Mouse (Mus musculus): ENCODE data around the gene Zfr. TPM values are rescaled to one million over a fixed set of nuclear protein-coding genes. Genes with fewer than 3 reads are reported as not detected.
A peak's percentile ranks its signal among the peaks of the same experiment; 100 is the strongest.

The Zfr gene
- 105 and 108 TPM in 2 replicates for polyA plus RNA-seq (2016; fragmentation: Nextera tagmentation; extraction: Ambion mirVana)

GRCm38 (mm10) chr15:12117242-12118092, at the start of gene Zfr:
Gene Zfr, plus strand, starts transcription at chr15:12117831.
- H3K36me3 ChIP-seq = 0 out of 2 replicates have a peak, but pooled peaks cover 4% of the 10 kb centered on the region
- H3K4me3 ChIP-seq = peak within 1 kb of the TSS; percentile 70
- H3K4me2 ChIP-seq = peak within 1 kb of the TSS; percentile 94
- H3K27me3 ChIP-seq (replicated peaks) = no peaks in the 10 kb centered on the region
- peaks cover 31% of the 10 kb centered on the region for H3K4me1 ChIP-seq (replicated peaks)
- ATAC-seq (ENCODE audit: insufficient number of reproducible peaks, low FRiP score) = peak; percentile 94
- peak within 1 kb of the TSS; percentile 96 for H3K9ac ChIP-seq
- peak within 1 kb of the TSS; percentile 94 for H3K27ac ChIP-seq (ENCODE audit: poor library complexity, severe bottlenecking)
- H3K9me3 ChIP-seq (replicated peaks) = no peaks in the 10 kb centered on the region
- WGBS = under 1% methylated on average over 58 of the region's 59 CpGs

- Histone ChIP-seq H3K4me1 (replicated peaks) (peaks cover 26% of the 10 kb centered on the region), H3K36me3 (no peaks in the 10 kb centered on the region), H3K27me3 (replicated peaks) (no peaks in the 10 kb centered on the region), H3K9ac (no peak overlapping the region), H3K4me2 (no peak overlapping the region), H3K27ac (ENCODE audit: poor library complexity, severe bottlenecking) (peak overlapping the region; percentile 86), H3K9me3 (replicated peaks) (peaks cover 13% of the 10 kb centered on the region), H3K4me3 (no peak overlapping the region)
- ATAC-seq (ENCODE audit: insufficient number of reproducible peaks, low FRiP score) = no peak
- WGBS = 50% methylated on average over 2 of the region's 2 CpGs
These were observed 49.7 kb upstream of the Zfr start for GRCm38 (mm10) chr15:12067971-12068370.

DNA sequence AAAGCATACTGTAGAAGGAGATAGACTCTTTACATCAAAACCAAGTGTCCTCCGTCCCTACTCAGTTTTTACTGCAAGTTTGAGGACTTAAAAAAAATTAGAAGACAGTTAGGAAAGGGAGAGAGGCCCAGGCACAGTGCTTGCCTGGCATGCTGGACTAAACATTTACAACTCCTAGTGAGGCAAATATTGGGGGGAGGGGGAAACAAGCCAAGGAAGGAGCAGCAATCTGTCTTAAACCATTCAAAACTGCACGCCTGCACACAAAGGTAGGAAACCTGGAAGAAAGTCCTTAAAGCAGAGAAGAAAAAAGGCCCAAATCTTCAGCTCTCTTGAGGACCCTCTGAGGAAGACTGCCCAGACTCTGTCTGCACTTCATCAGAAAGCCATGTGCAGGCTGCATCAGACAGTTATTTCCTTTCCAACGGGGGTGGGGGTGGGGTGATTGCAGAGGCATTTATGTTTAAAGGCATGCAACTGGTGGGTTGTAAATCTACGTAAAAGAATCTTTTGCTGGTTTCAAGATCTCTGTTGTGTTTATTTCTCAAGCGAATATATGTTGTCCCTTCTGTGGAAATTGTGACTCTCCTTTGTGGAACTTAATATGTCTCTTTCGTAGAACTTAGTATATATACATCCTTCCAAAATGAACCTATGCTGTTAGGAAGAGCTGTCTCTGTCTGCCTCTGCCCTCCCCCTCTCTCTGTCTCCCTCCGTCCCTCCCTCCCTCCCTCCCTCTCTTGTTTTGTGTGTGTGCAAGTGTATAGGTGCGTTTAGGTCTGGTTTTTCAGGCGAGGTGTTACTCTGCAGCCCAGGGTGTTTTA, 49.0 kb upstream of the Zfr start:
- H3K27ac ChIP-seq (ENCODE audit: poor library complexity, severe bottlenecking) = peak overlapping the region; percentile 86
- H3K4me3 ChIP-seq = no peak overlapping the region
- 41% methylated on average over 9 of the region's 9 CpGs for WGBS
- ATAC-seq (ENCODE audit: insufficient number of reproducible peaks, low FRiP score) = peak; percentile 48; the same call in 1 of the 2 replicates
- peaks cover 26% of the 10 kb centered on the region for H3K4me1 ChIP-seq (replicated peaks)
- no peaks in the 10 kb centered on the region for H3K36me3 ChIP-seq
- H3K9ac ChIP-seq = no peak overlapping the region
- H3K4me2 ChIP-seq = no peak overlapping the region
- H3K27me3 ChIP-seq (replicated peaks) = no peaks in the 10 kb centered on the region
- H3K9me3 ChIP-seq (replicated peaks) = peaks cover 13% of the 10 kb centered on the region

DNA sequence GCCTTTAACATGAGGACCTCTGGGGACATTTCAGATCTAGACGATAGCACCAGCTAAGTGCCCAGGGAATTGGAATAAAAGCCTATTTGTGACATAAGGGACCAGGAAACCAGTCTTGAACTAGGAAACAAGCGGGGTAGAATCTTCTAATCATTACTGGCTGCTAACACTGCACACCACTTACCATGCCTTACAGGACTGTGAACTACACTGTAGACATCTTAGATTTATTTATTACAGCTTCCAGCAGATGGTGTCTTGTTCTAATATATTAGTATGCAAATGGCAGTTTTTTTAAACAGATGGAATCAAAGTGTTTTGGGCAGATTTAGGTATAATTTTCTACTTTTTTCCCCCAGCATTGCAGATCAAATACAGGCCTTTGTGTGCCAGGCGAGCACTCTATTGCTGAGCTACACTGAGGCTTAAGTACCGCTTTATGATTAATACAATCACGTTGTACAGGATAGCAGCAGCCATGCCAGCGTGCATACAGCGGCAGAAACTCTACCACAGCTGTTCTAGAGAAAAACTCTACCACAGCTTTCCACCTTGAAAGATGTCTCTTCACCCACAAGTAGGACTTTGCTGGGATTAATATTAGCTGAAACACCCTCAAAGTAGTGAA, 44.8 kb upstream of the Zfr start:
- H3K4me1 ChIP-seq (replicated peaks) = peaks cover 12% of the 10 kb centered on the region
- WGBS = 77% methylated on average over 7 of the region's 7 CpGs
- H3K9ac ChIP-seq = no peak overlapping the region
- no peaks in the 10 kb centered on the region for H3K27me3 ChIP-seq (replicated peaks)
- no peak overlapping the region for H3K27ac ChIP-seq (ENCODE audit: poor library complexity, severe bottlenecking)
- H3K36me3 ChIP-seq = no peaks in the 10 kb centered on the region
- ATAC-seq (ENCODE audit: insufficient number of reproducible peaks, low FRiP score) = no peak
- peaks cover 9% of the 10 kb centered on the region for H3K9me3 ChIP-seq (replicated peaks)
- no peak overlapping the region for H3K4me3 ChIP-seq
- no peak overlapping the region for H3K4me2 ChIP-seq

DNA sequence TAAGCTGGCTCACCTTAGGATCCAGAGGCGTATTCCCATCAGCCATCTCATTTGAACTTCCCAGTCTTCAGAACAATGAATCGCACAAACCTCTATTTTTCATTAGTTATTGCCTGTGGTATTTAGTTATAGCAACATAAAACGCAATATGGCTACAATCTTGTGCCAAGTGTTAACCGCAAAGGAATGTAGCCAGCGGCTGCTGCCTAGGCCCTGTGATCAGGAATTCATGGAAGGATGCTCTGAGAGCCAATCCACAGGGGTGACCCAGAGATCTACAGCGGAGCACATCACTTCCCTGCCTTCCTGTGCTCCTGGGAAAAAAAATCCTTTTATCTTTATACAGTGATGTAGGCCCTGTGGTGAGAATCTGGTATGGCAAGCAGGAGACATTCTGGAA, 43.2 kb upstream of the Zfr start:
- no peak for ATAC-seq (ENCODE audit: insufficient number of reproducible peaks, low FRiP score)

DNA sequence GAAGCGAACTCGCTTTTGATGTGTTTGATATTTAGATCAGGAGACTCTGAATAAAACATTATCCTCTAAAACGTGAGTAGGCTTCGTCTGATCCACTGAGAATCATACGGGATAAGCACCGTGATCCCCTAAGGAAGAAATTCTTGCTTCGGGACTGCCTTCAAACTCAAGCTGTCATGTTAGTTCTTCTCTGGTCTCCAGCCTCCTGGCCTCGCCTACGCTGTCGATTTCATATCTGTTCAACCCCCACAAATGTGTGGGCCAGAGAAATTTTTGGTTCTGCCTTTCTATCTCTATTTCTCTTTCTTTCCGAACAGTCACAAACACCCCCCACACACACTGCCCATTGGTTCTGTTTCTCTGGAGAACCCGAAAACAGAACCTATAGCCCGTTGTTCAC, 35.3 kb upstream of the Zfr start:
- Histone ChIP-seq H3K27me3 (replicated peaks) (no peaks in the 10 kb centered on the region), H3K4me3 (no peak overlapping the region), H3K9me3 (replicated peaks) (no peaks in the 10 kb centered on the region), H3K9ac (no peak overlapping the region), H3K4me2 (no peak overlapping the region), H3K27ac (ENCODE audit: poor library complexity, severe bottlenecking) (no peak overlapping the region), H3K4me1 (replicated peaks) (no peaks in the 10 kb centered on the region), H3K36me3 (no peaks in the 10 kb centered on the region)
- WGBS = 88% methylated on average over 13 of the region's 13 CpGs
- ATAC-seq (ENCODE audit: insufficient number of reproducible peaks, low FRiP score) = no peak

More for the DNA sequence above, 43.2 kb upstream of the Zfr start:
- Histone ChIP-seq H3K27ac (ENCODE audit: poor library complexity, severe bottlenecking) (no peak overlapping the region), H3K4me3 (no peak overlapping the region), H3K4me2 (no peak overlapping the region), H3K9me3 (replicated peaks) (peaks cover 9% of the 10 kb centered on the region), H3K9ac (no peak overlapping the region), H3K4me1 (replicated peaks) (no peaks in the 10 kb centered on the region), H3K36me3 (no peaks in the 10 kb centered on the region), H3K27me3 (replicated peaks) (no peaks in the 10 kb centered on the region)
- 84% methylated on average over 6 of the region's 6 CpGs for WGBS

DNA sequence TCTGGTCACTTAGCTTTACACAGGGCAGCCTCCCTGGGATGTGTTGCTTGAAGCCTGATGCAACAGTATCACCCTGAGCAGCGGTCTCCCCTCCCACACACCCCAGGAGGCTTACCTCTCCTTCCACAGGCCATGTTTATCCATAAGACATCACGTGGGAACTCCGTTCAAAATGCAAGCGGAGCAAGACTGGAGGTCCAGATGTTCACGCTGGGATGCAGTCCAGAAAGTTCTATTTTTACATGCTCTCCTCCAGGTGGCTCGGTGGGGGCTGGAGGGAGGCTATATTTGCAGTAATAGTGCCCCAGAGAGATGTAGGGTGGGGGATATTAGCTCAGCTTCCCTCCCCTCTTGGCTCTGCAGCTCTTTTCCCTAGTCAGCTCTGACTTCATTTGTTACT, 33.5 kb upstream of the Zfr start:
- Histone ChIP-seq H3K9me3 (replicated peaks) (no peaks in the 10 kb centered on the region), H3K36me3 (no peaks in the 10 kb centered on the region), H3K27me3 (replicated peaks) (no peaks in the 10 kb centered on the region), H3K4me3 (no peak overlapping the region), H3K9ac (no peak overlapping the region), H3K27ac (ENCODE audit: poor library complexity, severe bottlenecking) (no peak overlapping the region), H3K4me2 (no peak overlapping the region), H3K4me1 (replicated peaks) (no peaks in the 10 kb centered on the region)
- no peak for ATAC-seq (ENCODE audit: insufficient number of reproducible peaks, low FRiP score)
- WGBS = 59% methylated on average over 6 of the region's 6 CpGs

- Histone ChIP-seq H3K9me3 (replicated peaks) (no peaks in the 10 kb centered on the region), H3K36me3 (no peaks in the 10 kb centered on the region), H3K27me3 (replicated peaks) (no peaks in the 10 kb centered on the region), H3K27ac (ENCODE audit: poor library complexity, severe bottlenecking) (no peak overlapping the region), H3K9ac (no peak overlapping the region), H3K4me2 (no peak overlapping the region), H3K4me3 (no peak overlapping the region), H3K4me1 (replicated peaks) (no peaks in the 10 kb centered on the region)
- ATAC-seq (ENCODE audit: insufficient number of reproducible peaks, low FRiP score) = peak; percentile 36; the same call in 1 of the 2 replicates
- WGBS = 69% methylated on average over 4 of the region's 4 CpGs
These were observed 32.8 kb upstream of the Zfr start for GRCm38 (mm10) chr15:12084859-12085258.

GRCm38 (mm10) chr15:12087634-12088033, 30.0 kb upstream of the Zfr start:
- no peak overlapping the region for H3K4me2 ChIP-seq
- H3K27me3 ChIP-seq (replicated peaks) = no peaks in the 10 kb centered on the region
- ATAC-seq (ENCODE audit: insufficient number of reproducible peaks, low FRiP score) = no peak
- no peaks in the 10 kb centered on the region for H3K4me1 ChIP-seq (replicated peaks)
- H3K9me3 ChIP-seq (replicated peaks) = no peaks in the 10 kb centered on the region
- no peaks in the 10 kb centered on the region for H3K36me3 ChIP-seq
- H3K4me3 ChIP-seq = no peak overlapping the region
- H3K27ac ChIP-seq (ENCODE audit: poor library complexity, severe bottlenecking) = no peak overlapping the region
- 66% methylated on average over 5 of the region's 5 CpGs for WGBS
- H3K9ac ChIP-seq = no peak overlapping the region

DNA sequence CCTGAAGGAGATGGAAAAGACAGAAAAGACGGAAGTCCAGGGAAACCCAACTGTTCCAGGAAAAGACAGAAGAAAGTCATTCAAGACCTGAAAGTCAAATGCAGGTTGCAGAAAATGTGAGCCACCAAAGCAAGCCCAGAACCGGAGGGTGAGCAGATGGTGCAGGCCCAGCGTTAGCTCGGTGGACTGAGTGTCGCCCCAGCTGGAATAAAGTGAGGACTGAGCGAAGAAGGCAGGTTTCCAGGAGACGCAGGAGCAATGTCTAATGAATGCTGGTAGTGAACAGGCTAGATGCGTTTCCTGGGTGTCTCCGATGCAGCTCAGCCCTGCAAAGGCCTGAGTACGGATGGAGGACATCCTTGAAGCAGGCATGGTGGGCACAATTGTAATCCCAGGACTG, 29.5 kb upstream of the Zfr start:
- Histone ChIP-seq H3K4me3 (no peak overlapping the region), H3K27ac (ENCODE audit: poor library complexity, severe bottlenecking) (no peak overlapping the region), H3K9me3 (replicated peaks) (no peaks in the 10 kb centered on the region), H3K36me3 (no peaks in the 10 kb centered on the region), H3K4me2 (no peak overlapping the region), H3K9ac (no peak overlapping the region), H3K27me3 (replicated peaks) (no peaks in the 10 kb centered on the region), H3K4me1 (replicated peaks) (no peaks in the 10 kb centered on the region)
- 82% methylated on average over 10 of the region's 10 CpGs for WGBS
- ATAC-seq (ENCODE audit: insufficient number of reproducible peaks, low FRiP score) = no peak

DNA sequence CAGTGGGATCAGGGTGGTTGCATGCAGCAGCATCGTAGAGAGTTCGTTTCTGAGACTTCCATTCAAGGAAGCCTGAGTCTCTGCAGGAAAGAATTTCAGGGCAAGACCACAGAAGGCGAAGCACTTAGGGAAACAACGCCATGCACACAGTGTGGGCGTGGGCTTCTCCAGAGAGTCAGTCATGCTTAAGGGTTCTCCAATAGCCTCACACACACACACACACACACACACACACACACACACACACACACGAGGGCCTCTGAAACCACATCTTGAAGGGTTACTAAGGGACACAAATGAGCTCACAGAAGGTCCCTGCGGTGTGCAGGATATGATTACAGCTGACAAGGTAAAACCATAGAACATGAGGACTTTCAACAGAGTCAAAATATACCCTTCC, 27.5 kb upstream of the Zfr start:
- Histone ChIP-seq H3K36me3 (no peaks in the 10 kb centered on the region), H3K9me3 (replicated peaks) (0 out of 2 replicates have a peak, but pooled peaks cover 3% of the 10 kb centered on the region), H3K27me3 (replicated peaks) (no peaks in the 10 kb centered on the region), H3K4me1 (replicated peaks) (no peaks in the 10 kb centered on the region), H3K27ac (ENCODE audit: poor library complexity, severe bottlenecking) (no peak overlapping the region), H3K9ac (no peak overlapping the region), H3K4me3 (no peak overlapping the region), H3K4me2 (no peak overlapping the region)
- WGBS = 70% methylated on average over 7 of the region's 7 CpGs
- ATAC-seq (ENCODE audit: insufficient number of reproducible peaks, low FRiP score) = no peak
